Mouse (Mus musculus): ENCODE results near the gene Havcr1. TPM values are rescaled to one million over a fixed set of nuclear protein-coding genes. Genes with fewer than 3 reads are reported as not detected.
"Not testable (repeated sequence)": the region's sequence is repeated elsewhere in the genome, so short reads cannot be mapped to it uniquely, and the experiment has no call there.

Gene Havcr1
- not detected in 2 replicates for polyA plus RNA-seq (2015; fragmentation: Nextera tagmentation; extraction: Ambion mirVana)

DNA sequence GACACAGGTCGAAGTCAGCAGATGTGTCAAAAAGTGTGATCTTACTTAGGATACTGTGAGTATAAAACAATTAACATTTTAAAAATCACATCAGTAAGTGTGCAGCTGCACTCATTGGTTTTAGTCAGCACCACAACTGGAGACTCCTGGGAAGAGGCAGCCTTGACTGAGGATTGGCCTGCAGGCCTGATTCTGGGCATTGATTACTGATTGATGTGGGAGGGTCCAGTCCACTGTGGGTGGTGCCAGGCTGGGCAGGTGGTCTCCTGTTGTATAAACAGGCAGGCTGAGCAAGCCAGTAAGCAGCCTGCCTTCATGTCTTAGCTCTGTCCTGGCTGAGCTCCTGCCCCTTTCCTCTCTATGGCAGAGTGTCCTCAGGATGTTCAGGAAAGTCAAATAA is at the start of gene Havcr1:
TSS of gene Havcr1 (plus strand) at position 5 of the 400 bp plus-strand sequence.
- H3K27me3 ChIP-seq; H3K4me2 ChIP-seq; H3K4me1 ChIP-seq (replicated peaks); ATAC-seq (ENCODE audit: low read depth); H3K27ac ChIP-seq (replicated peaks); H3K4me3 ChIP-seq; H3K9ac ChIP-seq; H3K36me3 ChIP-seq; H3K9me3 ChIP-seq: not testable (repeated sequence)
- WGBS, result 90% methylated on average over 1 of the region's 1 CpGs

DNA sequence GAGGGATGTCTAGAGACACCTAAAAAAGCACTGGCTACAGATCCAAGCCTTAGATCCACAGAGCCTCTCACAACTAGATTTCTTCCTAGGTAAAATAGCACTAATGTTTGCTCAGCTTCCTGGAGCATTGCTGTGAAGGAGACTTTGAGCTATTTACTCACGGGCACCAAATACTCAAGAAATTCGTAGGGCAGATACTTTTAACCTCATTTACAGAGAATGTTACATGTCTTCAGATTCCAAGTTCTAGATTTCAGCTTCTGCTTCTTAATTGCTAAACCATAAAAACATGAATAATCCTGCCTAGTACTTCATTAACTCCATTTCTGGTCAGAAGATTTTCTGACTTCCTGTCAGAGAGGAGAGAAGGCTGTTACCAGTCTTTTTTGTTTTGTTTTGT is 44.7 kb upstream of the Havcr1 start:
- no peaks in the 10 kb centered on the region for H3K27me3 ChIP-seq
- H3K9me3 ChIP-seq, result no peaks in the 10 kb centered on the region
- H3K36me3 ChIP-seq, result no peaks in the 10 kb centered on the region
- WGBS, result 87% methylated on average over 2 of the region's 2 CpGs
- no peak overlapping the region for H3K4me3 ChIP-seq
- no peak overlapping the region for H3K4me2 ChIP-seq
- H3K9ac ChIP-seq, result no peak overlapping the region
- H3K27ac ChIP-seq (replicated peaks), result no peak overlapping the region
- no peaks in the 10 kb centered on the region for H3K4me1 ChIP-seq (replicated peaks)
- no peak for ATAC-seq (ENCODE audit: low read depth)

DNA sequence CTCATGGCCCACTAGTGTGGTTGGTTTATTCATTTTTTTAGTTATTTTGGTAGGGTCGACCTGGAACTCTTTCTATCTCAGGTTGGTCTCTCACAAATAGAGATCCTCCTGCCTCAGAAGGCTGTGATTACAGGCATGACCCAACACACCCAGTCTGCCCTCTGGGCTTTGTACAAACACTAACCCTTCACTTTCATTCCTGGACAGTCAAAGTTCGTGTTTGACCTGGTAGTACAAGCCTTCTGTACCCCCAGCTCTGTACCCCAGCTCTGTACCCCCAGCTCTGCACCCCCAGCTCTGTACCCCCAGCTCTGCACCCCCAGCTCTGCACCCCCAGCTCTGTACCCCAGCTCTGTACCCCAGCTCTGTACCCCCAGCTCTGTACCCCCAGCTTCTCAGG is 39.0 kb upstream of the Havcr1 start:
- H3K36me3 ChIP-seq; H3K27me3 ChIP-seq; H3K9ac ChIP-seq; H3K4me1 ChIP-seq (replicated peaks); H3K9me3 ChIP-seq; H3K4me3 ChIP-seq; ATAC-seq (ENCODE audit: low read depth); H3K27ac ChIP-seq (replicated peaks); H3K4me2 ChIP-seq: not testable (repeated sequence)
- WGBS, result 88% methylated on average over 2 of the region's 2 CpGs

DNA sequence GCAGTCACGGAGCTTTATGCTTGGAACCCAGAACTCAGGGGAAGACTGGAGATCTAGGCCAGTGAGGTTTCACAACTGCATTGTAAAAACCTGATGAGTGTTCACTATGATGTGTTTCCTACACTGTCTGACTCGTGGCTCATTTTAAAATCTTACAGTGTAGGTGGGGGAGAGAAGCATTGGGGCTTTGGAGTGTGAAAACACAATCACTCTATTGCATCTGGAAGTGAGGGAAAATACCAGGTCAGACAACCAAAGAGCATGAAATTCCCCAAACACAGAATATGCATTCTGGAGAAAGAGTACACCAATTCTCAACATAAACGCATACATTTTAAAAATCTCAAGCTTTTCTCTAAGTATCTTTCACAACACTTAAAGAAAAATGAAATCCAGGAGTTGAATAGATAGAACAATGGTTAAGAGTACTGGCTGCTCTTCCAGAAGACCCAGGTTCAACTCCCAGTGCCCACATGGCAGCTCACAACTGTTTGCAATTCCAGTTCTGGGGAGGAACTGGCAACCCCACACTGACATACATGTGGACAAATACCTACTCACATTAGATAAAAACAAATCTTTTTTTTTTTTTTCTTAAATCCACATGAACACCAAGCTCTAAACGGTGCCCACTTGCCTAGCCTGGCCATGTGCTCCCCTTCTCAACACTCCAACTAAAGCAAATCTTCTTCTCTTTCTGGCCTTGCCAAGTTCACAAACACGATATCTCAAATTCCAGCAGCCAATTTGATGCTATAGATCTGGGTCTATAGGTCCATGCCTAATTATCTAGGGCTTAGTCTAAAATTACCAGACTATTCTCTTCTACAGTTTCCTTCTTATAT is 37.2 kb upstream of the Havcr1 start:
- H3K4me2 ChIP-seq, result no peak overlapping the region
- no peak overlapping the region for H3K27ac ChIP-seq (replicated peaks)
- no peaks in the 10 kb centered on the region for H3K27me3 ChIP-seq
- ATAC-seq (ENCODE audit: low read depth), result no peak
- no peaks in the 10 kb centered on the region for H3K9me3 ChIP-seq
- H3K9ac ChIP-seq, result no peak overlapping the region
- WGBS, result 83% methylated on average over 5 of the region's 5 CpGs
- H3K4me1 ChIP-seq (replicated peaks), result no peaks in the 10 kb centered on the region
- H3K36me3 ChIP-seq, result no peaks in the 10 kb centered on the region
- no peak overlapping the region for H3K4me3 ChIP-seq

DNA sequence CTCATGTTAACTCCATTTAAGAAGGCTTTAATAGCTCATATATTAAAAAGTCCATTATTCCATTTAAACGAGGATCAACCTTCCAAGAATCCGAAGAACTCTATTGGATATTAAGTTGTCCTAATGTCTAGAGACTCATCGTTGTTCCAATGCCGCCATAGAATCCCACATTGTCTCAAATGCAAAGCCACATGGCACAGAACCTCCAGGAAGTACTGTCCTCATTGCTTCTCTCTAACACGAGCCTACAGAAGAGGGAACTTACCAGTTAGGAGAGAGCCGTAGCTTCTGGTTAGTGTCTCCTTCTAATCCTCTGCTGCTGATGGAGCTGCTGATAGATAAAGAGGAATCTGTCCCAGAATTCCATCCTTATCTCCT is 36.6 kb upstream of the Havcr1 start:
- no peak overlapping the region for H3K9ac ChIP-seq
- H3K4me2 ChIP-seq, result no peak overlapping the region
- ATAC-seq (ENCODE audit: low read depth), result no peak
- H3K4me1 ChIP-seq (replicated peaks), result no peaks in the 10 kb centered on the region
- H3K27ac ChIP-seq (replicated peaks), result no peak overlapping the region
- no peak overlapping the region for H3K4me3 ChIP-seq
- 90% methylated on average over 6 of the region's 6 CpGs for WGBS
- H3K9me3 ChIP-seq, result no peaks in the 10 kb centered on the region
- no peaks in the 10 kb centered on the region for H3K27me3 ChIP-seq
- no peaks in the 10 kb centered on the region for H3K36me3 ChIP-seq

DNA sequence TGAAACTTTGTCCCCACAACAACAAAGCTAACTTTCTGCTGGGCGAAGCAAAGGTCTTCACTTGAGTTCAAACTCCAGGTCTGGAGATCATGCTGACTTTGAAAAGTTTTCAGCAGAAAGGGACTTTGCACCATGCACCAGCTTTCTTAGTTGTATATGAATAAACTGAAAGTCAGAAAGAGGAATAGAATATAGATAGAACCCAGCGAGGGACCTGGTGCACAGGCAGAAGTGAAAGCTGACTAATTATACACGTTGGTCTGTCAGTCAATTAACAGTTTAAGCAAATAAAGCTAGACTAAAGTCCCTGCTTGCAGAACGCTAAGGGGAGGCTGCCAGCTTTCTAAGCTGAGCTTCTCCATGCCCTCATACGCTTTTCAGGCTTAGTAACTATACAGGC is 36.0 kb upstream of the Havcr1 start:
- Histone ChIP-seq H3K27ac (replicated peaks) (no peak overlapping the region), H3K36me3 (no peaks in the 10 kb centered on the region), H3K9ac (no peak overlapping the region), H3K9me3 (no peaks in the 10 kb centered on the region), H3K4me1 (replicated peaks) (no peaks in the 10 kb centered on the region), H3K4me3 (no peak overlapping the region), H3K4me2 (no peak overlapping the region), H3K27me3 (no peaks in the 10 kb centered on the region)
- no peak for ATAC-seq (ENCODE audit: low read depth)
- WGBS, result 89% methylated on average over 5 of the region's 5 CpGs

DNA sequence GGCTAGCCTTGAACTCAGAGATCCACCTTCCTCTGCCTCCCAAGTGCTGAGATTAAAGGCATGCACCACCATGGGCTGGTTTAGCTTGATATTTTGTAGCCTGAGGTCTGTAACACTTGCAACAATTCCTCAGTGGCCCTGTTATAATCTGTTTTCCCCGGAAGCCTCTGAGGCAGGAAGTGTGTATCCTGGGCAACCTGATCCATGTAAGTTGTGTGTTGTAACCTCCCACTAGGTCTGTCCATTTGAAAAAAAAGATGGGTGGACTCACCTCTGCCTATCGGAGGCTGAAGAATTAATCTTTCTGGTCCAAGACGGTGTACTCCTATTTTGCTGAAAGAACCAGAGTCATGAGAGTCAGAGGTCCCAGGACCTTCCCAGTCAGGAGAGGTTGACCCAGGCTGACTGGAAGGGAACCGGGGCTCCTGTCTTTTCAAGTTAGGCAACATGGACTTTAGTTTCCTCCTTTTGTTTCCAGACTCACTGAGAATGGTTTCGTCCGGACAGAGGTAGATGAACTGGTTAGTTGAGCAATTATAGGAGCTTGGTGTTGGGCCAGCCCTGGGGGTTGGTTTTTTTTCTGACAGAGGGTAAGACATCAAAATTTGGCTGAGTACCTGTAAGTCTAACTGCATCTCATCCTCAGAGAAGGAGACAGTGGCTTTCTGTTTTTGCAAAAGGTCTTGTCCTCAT is 28.1 kb upstream of the Havcr1 start, which contains the start of gene Timd2:
TSS of gene Timd2 (minus strand) at position 398 of the 693 bp plus-strand sequence.
- 85% methylated on average over 6 of the region's 6 CpGs for WGBS
- Histone ChIP-seq H3K36me3 (no peaks in the 10 kb centered on the region), H3K4me1 (replicated peaks) (no peaks in the 10 kb centered on the region), H3K4me2 (no peak within 1 kb of the TSS), H3K9me3 (no peaks in the 10 kb centered on the region), H3K27me3 (no peaks in the 10 kb centered on the region), H3K9ac (no peak within 1 kb of the TSS), H3K4me3 (no peak within 1 kb of the TSS), H3K27ac (replicated peaks) (no peak within 1 kb of the TSS)
- no peak for ATAC-seq (ENCODE audit: low read depth)

DNA sequence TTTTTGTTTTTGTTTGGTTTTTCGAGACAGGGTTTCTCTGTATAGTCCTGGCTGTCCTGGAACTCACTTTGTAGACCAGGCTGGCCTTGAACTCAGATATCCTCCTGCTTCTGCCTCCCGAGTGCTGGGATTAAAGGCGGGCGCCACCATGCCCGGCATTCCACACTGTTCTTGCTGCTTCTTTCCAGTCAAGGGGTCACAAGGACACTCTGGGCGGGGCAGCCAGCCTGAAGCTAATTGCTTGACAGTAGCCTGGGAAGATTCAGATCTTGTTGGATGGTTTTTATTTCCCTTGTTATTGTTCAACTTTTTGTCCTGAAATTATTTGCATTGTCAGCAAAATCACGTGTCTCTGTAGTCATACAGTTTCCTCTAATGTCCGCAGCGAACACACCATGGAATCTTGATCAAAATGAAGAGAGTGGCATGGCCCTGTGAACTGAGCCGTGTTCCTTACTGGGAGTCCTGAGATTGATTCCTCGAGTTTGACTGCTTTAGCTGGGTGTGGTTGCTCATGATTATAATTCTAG is 3.3 kb upstream of the Havcr1 start:
- no peaks in the 10 kb centered on the region for H3K27me3 ChIP-seq
- no peaks in the 10 kb centered on the region for H3K9me3 ChIP-seq
- no peak overlapping the region for H3K4me3 ChIP-seq
- no peaks in the 10 kb centered on the region for H3K36me3 ChIP-seq
- H3K9ac ChIP-seq, result no peak overlapping the region
- no peak overlapping the region for H3K4me2 ChIP-seq
- 87% methylated on average over 11 of the region's 11 CpGs for WGBS
- ATAC-seq (ENCODE audit: low read depth), result no peak
- H3K27ac ChIP-seq (replicated peaks), result no peak overlapping the region
- H3K4me1 ChIP-seq (replicated peaks), result no peaks in the 10 kb centered on the region

DNA sequence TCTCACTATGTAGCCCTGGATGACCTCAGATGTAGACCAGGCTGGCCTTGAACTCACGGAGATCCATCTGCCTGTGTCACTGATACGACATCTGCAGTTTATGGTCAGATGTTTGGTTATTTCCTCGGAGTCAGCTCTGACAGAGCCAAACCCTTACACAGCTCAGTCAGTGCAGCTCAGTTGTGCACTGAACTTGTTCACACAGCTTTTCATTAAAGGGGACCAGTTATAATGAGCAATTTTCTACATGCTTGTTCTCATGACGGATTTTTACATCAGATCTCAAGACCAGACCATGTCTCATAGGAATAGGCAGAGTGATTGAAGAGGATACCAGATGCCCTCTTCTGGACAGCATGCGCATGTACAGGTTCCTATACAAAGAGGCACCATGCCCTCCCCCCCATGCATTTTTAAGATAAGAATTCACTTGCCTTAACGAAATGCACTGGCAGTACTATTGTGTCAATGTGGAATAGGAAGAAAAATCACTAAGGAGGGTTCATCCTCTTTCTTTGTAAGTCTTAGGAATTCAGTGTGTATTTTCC is 1.6 kb upstream of the Havcr1 start:
- no peak overlapping the region for H3K27ac ChIP-seq (replicated peaks)
- H3K4me3 ChIP-seq, result no peak overlapping the region
- H3K9ac ChIP-seq, result no peak overlapping the region
- no peak overlapping the region for H3K4me2 ChIP-seq
- H3K4me1 ChIP-seq (replicated peaks), result no peaks in the 10 kb centered on the region
- 74% methylated on average over 6 of the region's 6 CpGs for WGBS
- H3K36me3 ChIP-seq, result no peaks in the 10 kb centered on the region
- no peaks in the 10 kb centered on the region for H3K27me3 ChIP-seq
- no peaks in the 10 kb centered on the region for H3K9me3 ChIP-seq
- no peak for ATAC-seq (ENCODE audit: low read depth)

DNA sequence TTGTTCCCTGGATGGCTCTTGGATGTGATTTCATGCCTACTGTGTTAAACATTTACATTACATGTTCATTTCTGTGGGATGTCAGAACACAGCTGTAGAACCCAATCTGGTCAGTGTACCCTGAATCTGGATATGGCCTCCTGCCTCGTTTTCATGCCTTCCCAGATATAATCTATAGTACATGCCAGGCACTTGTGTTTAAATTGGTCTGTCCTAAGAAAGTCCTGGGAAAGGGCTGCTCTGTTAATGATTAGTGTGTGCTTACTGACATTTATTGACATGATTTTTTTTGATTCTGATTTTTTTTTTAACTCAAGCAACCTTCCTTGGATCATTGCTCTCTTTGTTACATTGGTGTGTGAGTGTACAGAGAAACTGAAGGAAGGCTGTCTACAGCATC is 263 bp upstream of the Havcr1 start:
- Histone ChIP-seq H3K27me3 (no peaks in the 10 kb centered on the region), H3K9me3 (no peaks in the 10 kb centered on the region), H3K9ac (no peak overlapping the region), H3K4me2 (no peak overlapping the region), H3K4me1 (replicated peaks) (no peaks in the 10 kb centered on the region), H3K27ac (replicated peaks) (no peak overlapping the region), H3K36me3 (no peaks in the 10 kb centered on the region), H3K4me3 (no peak overlapping the region)
- WGBS, result 76% methylated on average over 1 of the region's 1 CpGs
- ATAC-seq (ENCODE audit: low read depth), result no peak

DNA sequence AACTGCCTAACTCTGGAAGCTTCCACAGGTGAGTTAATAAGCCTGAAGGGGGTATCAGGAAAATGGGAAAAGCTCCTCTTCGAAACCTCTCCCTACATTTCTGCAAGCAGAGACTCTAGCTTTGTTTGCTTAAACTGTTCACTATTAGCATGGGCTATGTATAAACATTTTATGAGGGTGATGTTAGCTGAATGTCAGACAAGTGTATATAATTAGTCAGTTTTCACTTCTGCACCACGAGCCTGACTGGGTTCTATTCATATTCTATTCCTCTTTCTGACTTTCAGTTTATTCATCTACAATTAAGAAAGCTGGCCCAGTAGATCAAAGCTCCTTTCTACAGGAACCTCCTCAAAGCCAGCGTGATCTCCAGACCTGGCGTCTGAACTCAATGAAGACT is 4.6 kb downstream of the Havcr1 start:
- Histone ChIP-seq H3K9ac (no peak overlapping the region), H3K4me2 (no peak overlapping the region), H3K9me3 (no peaks in the 10 kb centered on the region), H3K27ac (replicated peaks) (no peak overlapping the region), H3K27me3 (no peaks in the 10 kb centered on the region), H3K4me1 (replicated peaks) (no peaks in the 10 kb centered on the region), H3K4me3 (no peak overlapping the region), H3K36me3 (no peaks in the 10 kb centered on the region)
- no peak for ATAC-seq (ENCODE audit: low read depth)
- WGBS, result 89% methylated on average over 4 of the region's 4 CpGs

DNA sequence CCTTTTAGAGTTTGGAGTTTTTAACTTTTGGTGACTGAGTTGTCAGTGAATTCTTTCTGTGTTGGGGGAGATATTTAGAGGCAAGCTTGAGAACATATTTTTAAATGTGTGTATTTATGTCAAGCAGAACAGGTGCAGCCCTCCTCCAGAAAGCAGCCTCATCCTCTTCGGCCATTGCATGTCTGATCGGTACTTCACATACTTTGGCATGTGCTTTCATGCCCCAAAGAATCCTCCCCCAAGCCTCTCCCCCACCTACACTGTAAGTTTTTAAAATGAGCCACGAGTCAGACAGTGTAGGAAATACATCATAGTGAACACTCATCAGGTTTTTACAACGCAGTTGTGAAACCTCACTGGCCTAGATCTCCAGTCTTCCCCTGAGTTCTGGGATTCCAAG is 6.0 kb downstream of the Havcr1 start:
- Histone ChIP-seq H3K9ac (no peak overlapping the region), H3K4me1 (replicated peaks) (no peaks in the 10 kb centered on the region), H3K9me3 (no peaks in the 10 kb centered on the region), H3K27ac (replicated peaks) (no peak overlapping the region), H3K27me3 (no peaks in the 10 kb centered on the region), H3K4me2 (no peak overlapping the region), H3K36me3 (no peaks in the 10 kb centered on the region), H3K4me3 (no peak overlapping the region)
- 91% methylated on average over 4 of the region's 4 CpGs for WGBS
- no peak for ATAC-seq (ENCODE audit: low read depth)

All from neural tube, embryonic 13.5 days (tissue).